Mouse (Mus musculus) MEL (cell line): Measurements from ENCODE around the gene Slc26a11. TPM values are rescaled to one million over a fixed set of nuclear protein-coding genes. Genes with fewer than 3 reads are reported as not detected.

Experiments
- DNase-seq: peaks from one replicate; pipeline ENCODE4 v3.0.0; 2011; ENCODE audit warnings: low read depth, low spot score
- H3K27ac ChIP-seq: 2 replicates; pipeline ENCODE4 v1.5.1; 2012; ENCODE audit warnings: low read depth, mild to moderate bottlenecking, control low read depth, low read length, moderate library complexity; ENCODE audit not compliant: control insufficient read depth
- H3K27me3 ChIP-seq, 2 experiments: fragments of 150-350 bp in 1 of 2; sonication (generic) in 1 of 2; 2 replicates each; pipeline ENCODE4 v1.6.1; 2012; ENCODE audit warnings: low read length in 2 of 2, mild to moderate bottlenecking in 2 of 2, improper control_type of control experiment in 1 of 2, moderate library complexity in 1 of 2; ENCODE audit not compliant: insufficient read depth in 2 of 2, control insufficient read depth in 1 of 2
- H3K36me3 ChIP-seq, 2 experiments: 2 replicates each; pipeline ENCODE4 v1.6.1; 2012 to 2014; ENCODE audit warnings: low read length in 2 of 2, improper control_type of control experiment in 1 of 2, inconsistent platforms in 1 of 2, mild to moderate bottlenecking in 1 of 2; ENCODE audit not compliant: insufficient read depth in 2 of 2, control insufficient read depth in 1 of 2
- H3K4me1 ChIP-seq, 2 experiments: fragments of 150-350 bp in 1 of 2; sonication (generic) in 1 of 2; 2 replicates each; pipeline ENCODE4 v1.6.1; 2012; ENCODE audit warnings: low read length in 2 of 2, improper control_type of control experiment in 1 of 2, mild to moderate bottlenecking in 1 of 2; ENCODE audit not compliant: insufficient read depth in 2 of 2, control insufficient read depth in 1 of 2
- H3K4me3 ChIP-seq, 2 experiments: fragments of 150-350 bp in 1 of 2; sonication (generic) in 1 of 2; 2 replicates each; pipeline ENCODE4 v1.5.1; 2012; ENCODE audit warnings: low read depth in 2 of 2, low read length in 2 of 2, mild to moderate bottlenecking in 2 of 2, moderate library complexity in 2 of 2, control low read depth in 1 of 2, improper control_type of control experiment in 1 of 2; ENCODE audit not compliant: control insufficient read depth in 1 of 2, insufficient read depth in 1 of 2
- H3K79me2 ChIP-seq: 2 replicates; pipeline ENCODE4 v1.6.1; 2012; ENCODE audit warnings: mild to moderate bottlenecking, low read length, moderate library complexity; ENCODE audit not compliant: control insufficient read depth, poor library complexity, insufficient read depth
- H3K9ac ChIP-seq: 2 replicates; pipeline ENCODE4 v1.6.1; 2012; ENCODE audit warnings: low read depth, mild to moderate bottlenecking, control low read depth, low read length, moderate library complexity; ENCODE audit not compliant: control insufficient read depth, poor library complexity, severe bottlenecking
- H3K9me3 ChIP-seq: fragments of 150-350 bp; sonication (generic); replicated peaks from 2 replicates; pipeline ENCODE4 v1.6.1; 2012; ENCODE audit warnings: mild to moderate bottlenecking, low read length, improper control_type of control experiment, moderate library complexity; ENCODE audit not compliant: insufficient read depth
- BHLHE40 ChIP-seq: IDR thresholded peaks from 2 replicates; pipeline ENCODE4 v1.6.1; 2012; ENCODE audit warnings: low read depth, mild to moderate bottlenecking, inconsistent platforms, low read length, improper control_type of control experiment, borderline replicate concordance
- CTCF ChIP-seq, 3 experiments: IDR thresholded peaks in 2 of 3; conservative IDR thresholded peaks in 1 of 3; 2 replicates each; pipeline ENCODE4 v1.5.1; 2011 to 2012; ENCODE audit warnings: low read length in 3 of 3, low read depth in 2 of 3, mild to moderate bottlenecking in 2 of 3, improper control_type of control experiment in 1 of 3, inconsistent platforms in 1 of 3, mixed read lengths in 1 of 3, moderate library complexity in 1 of 3; ENCODE audit not compliant: control insufficient read depth in 1 of 3, insufficient read depth in 1 of 3, poor library complexity in 1 of 3, severe bottlenecking in 1 of 3
- E2F4 ChIP-seq: IDR thresholded peaks from 2 replicates; pipeline ENCODE4 v1.6.1; 2011; ENCODE audit warnings: low read depth, low read length, improper control_type of control experiment, borderline replicate concordance
- ELF1 ChIP-seq: IDR thresholded peaks from 2 replicates; pipeline ENCODE4 v1.6.1; 2014; ENCODE audit warnings: low read depth, mild to moderate bottlenecking, inconsistent platforms, low read length, improper control_type of control experiment, moderate library complexity
- EP300 ChIP-seq, 2 experiments: IDR thresholded peaks; 2 replicates each; pipeline ENCODE4 v1.6.1; 2011; ENCODE audit warnings: improper control_type of control experiment in 2 of 2, low read length in 2 of 2, low read depth in 1 of 2, mild to moderate bottlenecking in 1 of 2
- ETS1 ChIP-seq: IDR thresholded peaks from 2 replicates; pipeline ENCODE4 v1.6.1; 2012; ENCODE audit warnings: low read depth, mild to moderate bottlenecking, inconsistent platforms, low read length, improper control_type of control experiment, moderate library complexity
- GATA1 ChIP-seq: IDR thresholded peaks from 2 replicates; pipeline ENCODE4 v1.6.1; 2011; ENCODE audit warnings: low read depth, low read length, improper control_type of control experiment
- HCFC1 ChIP-seq: IDR thresholded peaks from 2 replicates; pipeline ENCODE4 v1.6.1; 2012; ENCODE audit warnings: low read depth, mild to moderate bottlenecking, inconsistent platforms, low read length, improper control_type of control experiment, moderate library complexity
- JUND ChIP-seq: IDR thresholded peaks from 2 replicates; pipeline ENCODE4 v1.6.1; 2011; ENCODE audit warnings: low read depth, mild to moderate bottlenecking, improper control_type of control experiment, low read length
- KAT2A ChIP-seq: conservative IDR thresholded peaks from 2 replicates; pipeline ENCODE4 v1.6.1; 2012; ENCODE audit warnings: low read depth, low read length, improper control_type of control experiment, inconsistent platforms
- MAFK ChIP-seq: IDR thresholded peaks from 2 replicates; pipeline ENCODE4 v1.6.1; 2011; ENCODE audit warnings: low read depth, mild to moderate bottlenecking, low read length, improper control_type of control experiment, borderline replicate concordance
- MAX ChIP-seq: IDR thresholded peaks from 2 replicates; pipeline ENCODE4 v1.6.1; 2011; ENCODE audit warnings: low read length, improper control_type of control experiment
- MEF2A ChIP-seq: IDR thresholded peaks from 2 replicates; pipeline ENCODE4 v1.6.1; 2014; ENCODE audit warnings: low read depth, mild to moderate bottlenecking, inconsistent platforms, low read length, improper control_type of control experiment; ENCODE audit not compliant: poor library complexity, insufficient replicate concordance, severe bottlenecking; ENCODE audit errors: extremely low read depth
- MXI1 ChIP-seq: IDR thresholded peaks from 2 replicates; pipeline ENCODE4 v1.6.1; 2011; ENCODE audit warnings: mild to moderate bottlenecking, low read depth, low read length, improper control_type of control experiment
- MYC ChIP-seq: IDR thresholded peaks from 2 replicates; pipeline ENCODE4 v1.6.1; 2011; ENCODE audit warnings: low read depth, mild to moderate bottlenecking, low read length, improper control_type of control experiment, moderate library complexity
- NELFE ChIP-seq: IDR thresholded peaks from 2 replicates; pipeline ENCODE4 v1.6.1; 2011; ENCODE audit warnings: low read depth, low read length, improper control_type of control experiment
- NRF1 ChIP-seq: IDR thresholded peaks from 2 replicates; pipeline ENCODE4 v1.6.1; 2014; ENCODE audit warnings: low read depth, mild to moderate bottlenecking, inconsistent platforms, low read length, improper control_type of control experiment, moderate library complexity; ENCODE audit not compliant: poor library complexity, insufficient read depth, severe bottlenecking
- POLR2A ChIP-seq, 2 experiments: IDR thresholded peaks; 2 replicates each; pipeline ENCODE4 v1.6.1; 2011 to 2012; ENCODE audit warnings: low read length in 2 of 2, mild to moderate bottlenecking in 2 of 2, control low read depth in 1 of 2, improper control_type of control experiment in 1 of 2, low read depth in 1 of 2, moderate library complexity in 1 of 2; ENCODE audit not compliant: control insufficient read depth in 1 of 2, insufficient read depth in 1 of 2, poor library complexity in 1 of 2
- POLR2AphosphoS2 ChIP-seq: IDR thresholded peaks from 2 replicates; pipeline ENCODE4 v1.6.1; 2011; ENCODE audit warnings: low read length, improper control_type of control experiment
- POLR2AphosphoS5 ChIP-seq: IDR thresholded peaks from 2 replicates; pipeline ENCODE4 v1.6.1; 2012; ENCODE audit warnings: low read depth, borderline replicate concordance, mild to moderate bottlenecking, inconsistent platforms, low read length, moderate library complexity, mixed read lengths
- RAD21 ChIP-seq: IDR thresholded peaks from 2 replicates; pipeline ENCODE4 v1.6.1; 2011; ENCODE audit warnings: mild to moderate bottlenecking, low read depth, low read length, improper control_type of control experiment
- RCOR1 ChIP-seq: IDR thresholded peaks from 2 replicates; pipeline ENCODE4 v1.6.1; 2012; ENCODE audit warnings: low read depth, mild to moderate bottlenecking, inconsistent platforms, low read length, improper control_type of control experiment
- SIN3A ChIP-seq: IDR thresholded peaks from 2 replicates; pipeline ENCODE4 v1.6.1; 2012; ENCODE audit warnings: low read length, improper control_type of control experiment, inconsistent platforms
- TAL1 ChIP-seq: IDR thresholded peaks from 2 replicates; pipeline ENCODE4 v1.6.1; 2012; ENCODE audit warnings: mild to moderate bottlenecking, inconsistent platforms, low read length, moderate library complexity, mixed read lengths
- TBP ChIP-seq: IDR thresholded peaks from 2 replicates; pipeline ENCODE4 v1.8.0; 2011; ENCODE audit warnings: low read depth, low read length, improper control_type of control experiment
- TCF12 ChIP-seq: IDR thresholded peaks from 2 replicates; pipeline ENCODE4 v1.6.1; 2014; ENCODE audit warnings: low read depth, mild to moderate bottlenecking, inconsistent platforms, low read length, improper control_type of control experiment, moderate library complexity
- UBTF ChIP-seq: IDR thresholded peaks from 2 replicates; pipeline ENCODE4 v1.6.1; 2012; ENCODE audit warnings: low read depth, mild to moderate bottlenecking, inconsistent platforms, low read length, improper control_type of control experiment, moderate library complexity, borderline replicate concordance; ENCODE audit not compliant: insufficient read depth
- USF1 ChIP-seq: IDR thresholded peaks from 2 replicates; pipeline ENCODE4 v1.6.1; 2014; ENCODE audit warnings: low read depth, mild to moderate bottlenecking, inconsistent platforms, low read length, improper control_type of control experiment, moderate library complexity
- USF2 ChIP-seq, 2 experiments: IDR thresholded peaks; 2 replicates each; pipeline ENCODE4 v1.6.1; 2011 to 2012; ENCODE audit warnings: improper control_type of control experiment in 2 of 2, low read length in 2 of 2, borderline replicate concordance in 1 of 2, inconsistent platforms in 1 of 2, low read depth in 1 of 2, mild to moderate bottlenecking in 1 of 2; ENCODE audit not compliant: insufficient read depth in 1 of 2
- ZC3H11A ChIP-seq: IDR thresholded peaks from 2 replicates; pipeline ENCODE4 v1.6.1; 2012; ENCODE audit warnings: low read depth, mild to moderate bottlenecking, inconsistent platforms, low read length, improper control_type of control experiment
- ZKSCAN1 ChIP-seq: IDR thresholded peaks from 2 replicates; pipeline ENCODE4 v1.6.1; 2012; ENCODE audit warnings: low read depth, mild to moderate bottlenecking, inconsistent platforms, low read length, improper control_type of control experiment, moderate library complexity
- ZMIZ1 ChIP-seq: IDR thresholded peaks from 2 replicates; pipeline ENCODE4 v1.6.1; 2012; ENCODE audit warnings: low read depth, mild to moderate bottlenecking, inconsistent platforms, low read length, improper control_type of control experiment, moderate library complexity
- polyA plus RNA-seq, 2 experiments: library from polyadenylated mRNA; stranded (reverse) in 1 of 2; unstranded in 1 of 2; fragments of >175 nt in 1 of 2; fragments of >200 nt in 1 of 2; gene quantifications; 2 replicates each; pipeline versions ENCODE4 v1.2.1 to v1.2.4; 2012; ENCODE audit warnings: low replicate concordance in 2 of 2, low read depth in 1 of 2; ENCODE audit not compliant: insufficient read length in 2 of 2, insufficient read depth in 1 of 2, missing spikeins in 1 of 2
- total RNA-seq: library from RNA; depleted of rRNA; stranded (reverse); fragments of 300-350 nt; gene quantifications from 2 replicates; pipeline ENCODE4 v1.2.3, GENCODE M21; 2012

The Slc26a11 gene
- total and polyA plus RNA-seq, 3 experiments: 0.04 TPM; not detected in 2

DNA sequence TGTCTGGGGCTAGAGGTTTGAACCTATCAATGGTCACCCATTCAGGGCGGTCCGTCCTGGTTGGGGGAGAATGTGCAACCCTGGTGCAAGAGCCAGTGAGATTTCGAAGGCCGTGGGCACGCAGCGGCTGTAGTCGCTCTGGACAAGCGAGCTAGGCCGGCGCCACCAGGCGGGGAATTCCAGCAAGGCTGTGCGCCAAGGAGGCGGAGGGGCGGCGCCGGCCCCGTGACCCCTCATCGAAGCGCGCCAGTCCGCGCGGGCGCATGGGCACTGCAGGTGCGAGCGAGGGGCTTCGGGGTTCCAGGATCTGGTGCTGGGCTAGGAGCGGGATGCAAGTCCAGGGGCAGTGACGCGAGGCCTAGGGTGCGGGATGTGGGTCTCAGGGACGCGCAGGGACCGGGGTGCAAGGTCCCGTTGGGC is 34.5 kb downstream of the Slc26a11 start:
- H3K4me3 ChIP-seq: peak overlapping the region; percentile 80 to 84
- H3K4me1 ChIP-seq: peaks cover 9 to 28% of the 10 kb centered on the region in 2 experiments
- peak; percentile 55 for DNase-seq
- no peak for TF ChIP-seq NELFE
- no peak for TF ChIP-seq TAL1
- no peak for TF ChIP-seq TBP
- TF ChIP-seq E2F4: no peak
- no peak for TF ChIP-seq MEF2A
- TF ChIP-seq MAX: no peak
- no peak for TF ChIP-seq ZMIZ1
- no peak for TF ChIP-seq EP300 (IDR thresholded peaks at IDR 0.05; ENCODE audit: low read depth in 1 of 2, low read length in 2 of 2)
- TF ChIP-seq NRF1: peak; percentile 27; the same call in 1 of the 2 replicates
- TF ChIP-seq UBTF: no peak
- no peak for TF ChIP-seq RCOR1
- peak; percentile 51 for TF ChIP-seq USF1
- TF ChIP-seq POLR2A (IDR thresholded peaks at IDR 0.05; ENCODE audit: control insufficient read depth in 1 of 2, insufficient read depth in 1 of 2, low read depth in 1 of 2, low read length in 2 of 2, poor library complexity in 1 of 2): no peak; a peak in 1 of 4 replicates
- no peak for TF ChIP-seq MAFK
- TF ChIP-seq JUND: no peak
- TF ChIP-seq POLR2AphosphoS5: no peak
- no peak for TF ChIP-seq ZC3H11A
- TF ChIP-seq SIN3A: peak; percentile 33
- no peak for TF ChIP-seq HCFC1
- no peak for TF ChIP-seq POLR2AphosphoS2
- peak in 2 of 3 experiments; percentile 8 to 14; a peak in 1 of 6 replicates for TF ChIP-seq CTCF (IDR thresholded peaks at IDR 0.05 in 2 of 3, conservative IDR thresholded peaks at IDR 0.05 in 1 of 3; ENCODE audit: control insufficient read depth in 1 of 3, insufficient read depth in 1 of 3, low read depth in 2 of 3, low read length in 3 of 3, poor library complexity in 1 of 3, severe bottlenecking in 1 of 3)
- TF ChIP-seq RAD21: no peak
- no peak for TF ChIP-seq KAT2A
- no peak for TF ChIP-seq USF2 (IDR thresholded peaks at IDR 0.05; ENCODE audit: borderline replicate concordance in 1 of 2, insufficient read depth in 1 of 2, low read depth in 1 of 2, low read length in 2 of 2)
- TF ChIP-seq ETS1: no peak
- TF ChIP-seq MYC: no peak
- TF ChIP-seq TCF12: no peak
- no peak for TF ChIP-seq GATA1
- no peak for TF ChIP-seq ELF1
- TF ChIP-seq MXI1: no peak
- TF ChIP-seq BHLHE40: no peak
- no peak for TF ChIP-seq ZKSCAN1
- H3K9ac ChIP-seq: peak overlapping the region; percentile 71
- no peak overlapping the region for H3K27ac ChIP-seq
- peaks cover 5 to 6% of the 10 kb centered on the region in 2 experiments for H3K27me3 ChIP-seq
- no peaks in the 10 kb centered on the region for H3K9me3 ChIP-seq
- H3K79me2 ChIP-seq: no peaks in the 10 kb centered on the region; the same call in 1 of the 2 replicates
- H3K36me3 ChIP-seq: peaks cover 0 to 5% of the 10 kb centered on the region in 2 experiments; a peak in 1 of 4 replicates
